Mouse (Mus musculus): Measurements from ENCODE around the gene Ndufa8. TPM values are rescaled to one million over a fixed set of nuclear protein-coding genes. Genes with fewer than 3 reads are reported as not detected.

The Ndufa8 gene
- polyA plus RNA-seq, 1 experiment from 2014 or later = 239 TPM

- Histone ChIP-seq H3K9ac (ENCODE audit: low read length) (no peak overlapping the region), H3K4me3 (ENCODE audit: low read length) (no peak overlapping the region), H3K4me2 (ENCODE audit: low read depth, low read length) (no peak overlapping the region), H3K4me1 (replicated peaks; ENCODE audit: control insufficient read depth, insufficient read depth, low read length) (no peaks in the 10 kb centered on the region), H3K9me3 (ENCODE audit: control insufficient read depth, low read length) (no peaks in the 10 kb centered on the region), H3K36me3 (ENCODE audit: control insufficient read depth, insufficient read depth, low read length) (no peaks in the 10 kb centered on the region), H3K27ac (ENCODE audit: low read length) (no peak overlapping the region), H3K27me3 (ENCODE audit: control insufficient read depth, insufficient read depth, low read depth, low read length) (no peaks in the 10 kb centered on the region)
- no peak for ATAC-seq (ENCODE audit: low read depth)
- 33% methylated on average over 3 of the region's 3 CpGs for WGBS
These were observed 7.0 kb upstream of the Ndufa8 start for GRCm38 (mm10) chr2:36056248-36056647.

- WGBS = 35% methylated on average over 3 of the region's 3 CpGs
- ATAC-seq (ENCODE audit: low read depth) = no peak
- H3K4me2 ChIP-seq (ENCODE audit: low read depth, low read length) = no peak overlapping the region
These were observed 4.0 kb upstream of the Ndufa8 start for GRCm38 (mm10) chr2:36053249-36053648.

GRCm38 (mm10) chr2:36049567-36049954 lies 355 bp upstream of the Ndufa8 start:
- Histone ChIP-seq H3K9ac (ENCODE audit: low read length) (no peak overlapping the region), H3K27me3 (ENCODE audit: control insufficient read depth, insufficient read depth, low read depth, low read length) (no peaks in the 10 kb centered on the region), H3K27ac (ENCODE audit: low read length) (no peak overlapping the region), H3K4me3 (ENCODE audit: low read length) (peak overlapping the region; percentile 85), H3K4me2 (ENCODE audit: low read depth, low read length) (peak overlapping the region; percentile 73), H3K36me3 (ENCODE audit: control insufficient read depth, insufficient read depth, low read length) (no peaks in the 10 kb centered on the region), H3K9me3 (ENCODE audit: control insufficient read depth, low read length) (no peaks in the 10 kb centered on the region), H3K4me1 (replicated peaks; ENCODE audit: control insufficient read depth, insufficient read depth, low read length) (peaks cover 6% of the 10 kb centered on the region)
- WGBS = 36% methylated on average over 10 of the region's 10 CpGs
- no peak; the same call in 1 of the 2 replicates for ATAC-seq (ENCODE audit: low read depth)

More at GRCm38 (mm10) chr2:36053249-36053648, 4.0 kb upstream of the Ndufa8 start:
- Histone ChIP-seq H3K27ac (ENCODE audit: low read length) (no peak overlapping the region), H3K9ac (ENCODE audit: low read length) (no peak overlapping the region), H3K4me3 (ENCODE audit: low read length) (no peak overlapping the region), H3K4me1 (replicated peaks; ENCODE audit: control insufficient read depth, insufficient read depth, low read length) (peaks cover 2% of the 10 kb centered on the region), H3K9me3 (ENCODE audit: control insufficient read depth, low read length) (no peaks in the 10 kb centered on the region), H3K27me3 (ENCODE audit: control insufficient read depth, insufficient read depth, low read depth, low read length) (no peaks in the 10 kb centered on the region), H3K36me3 (ENCODE audit: control insufficient read depth, insufficient read depth, low read length) (no peaks in the 10 kb centered on the region)

DNA sequence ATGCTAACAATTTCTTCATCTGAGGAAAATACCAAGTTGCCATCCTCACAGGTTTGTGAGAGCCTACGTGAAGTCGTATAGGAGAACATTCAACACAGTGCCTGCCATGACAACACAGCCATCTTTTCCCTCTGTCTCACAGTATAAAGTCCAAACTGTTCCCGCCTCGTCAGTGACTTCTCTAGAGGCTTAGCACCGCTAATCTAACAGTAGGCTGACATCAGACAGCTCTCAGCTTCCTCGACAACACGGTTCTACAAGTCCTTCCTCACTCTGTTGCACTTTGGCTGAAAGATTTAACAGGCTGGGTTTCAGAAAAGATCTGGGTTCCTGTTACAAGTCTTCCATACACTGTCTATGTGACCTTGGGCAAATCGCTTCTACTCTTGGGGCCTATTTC lies 1.0 kb downstream of the Ndufa8 start:
- no peak for ATAC-seq (ENCODE audit: low read depth)
- Histone ChIP-seq H3K9me3 (ENCODE audit: control insufficient read depth, low read length) (no peaks in the 10 kb centered on the region), H3K27me3 (ENCODE audit: control insufficient read depth, insufficient read depth, low read depth, low read length) (no peaks in the 10 kb centered on the region), H3K4me1 (replicated peaks; ENCODE audit: control insufficient read depth, insufficient read depth, low read length) (peaks cover 6% of the 10 kb centered on the region), H3K9ac (ENCODE audit: low read length) (peak overlapping the region; percentile 91), H3K27ac (ENCODE audit: low read length) (no peak overlapping the region), H3K36me3 (ENCODE audit: control insufficient read depth, insufficient read depth, low read length) (0 out of 2 replicates have a peak, but pooled peaks cover 5% of the 10 kb centered on the region), H3K4me3 (ENCODE audit: low read length) (peak overlapping the region; percentile 85), H3K4me2 (ENCODE audit: low read depth, low read length) (peak overlapping the region; percentile 73)
- 57% methylated on average over 8 of the region's 8 CpGs for WGBS

DNA sequence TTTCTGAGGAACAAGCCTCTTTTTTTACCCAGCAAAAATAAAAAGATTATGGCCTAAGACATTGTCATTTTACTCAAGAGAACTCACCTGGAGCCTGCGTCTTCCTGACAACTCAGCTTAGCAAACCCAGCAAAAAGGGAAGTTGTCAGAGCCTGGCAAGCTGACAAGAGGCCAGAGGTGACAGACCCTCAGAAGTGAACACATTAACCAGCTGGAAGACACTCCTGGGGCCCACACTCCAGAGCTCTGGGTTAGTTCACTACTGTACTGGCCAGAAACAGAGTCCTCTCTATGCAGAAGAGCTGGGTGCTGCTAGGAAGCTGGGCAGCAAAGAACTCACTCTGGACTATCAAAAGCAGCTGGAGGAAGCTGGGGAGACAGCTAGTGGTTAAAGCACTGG lies 8.3 kb downstream of the Ndufa8 start:
- Histone ChIP-seq H3K9me3 (ENCODE audit: control insufficient read depth, low read length) (no peaks in the 10 kb centered on the region), H3K27ac (ENCODE audit: low read length) (no peak overlapping the region), H3K4me3 (ENCODE audit: low read length) (no peak overlapping the region), H3K27me3 (ENCODE audit: control insufficient read depth, insufficient read depth, low read depth, low read length) (no peaks in the 10 kb centered on the region), H3K9ac (ENCODE audit: low read length) (no peak overlapping the region), H3K36me3 (ENCODE audit: control insufficient read depth, insufficient read depth, low read length) (peaks cover 16% of the 10 kb centered on the region), H3K4me2 (ENCODE audit: low read depth, low read length) (no peak overlapping the region), H3K4me1 (replicated peaks; ENCODE audit: control insufficient read depth, insufficient read depth, low read length) (peaks cover 9% of the 10 kb centered on the region; the same call in 1 of the 2 replicates)
- ATAC-seq (ENCODE audit: low read depth) = no peak
- 84% methylated on average over 1 of the region's 1 CpGs for WGBS

- no peaks in the 10 kb centered on the region for H3K9me3 ChIP-seq (ENCODE audit: control insufficient read depth, low read length)
- no peaks in the 10 kb centered on the region for H3K27me3 ChIP-seq (ENCODE audit: control insufficient read depth, insufficient read depth, low read depth, low read length)
- H3K9ac ChIP-seq (ENCODE audit: low read length) = no peak overlapping the region
- no peak overlapping the region for H3K4me2 ChIP-seq (ENCODE audit: low read depth, low read length)
- H3K27ac ChIP-seq (ENCODE audit: low read length) = no peak overlapping the region
- no peak overlapping the region for H3K4me3 ChIP-seq (ENCODE audit: low read length)
- peaks cover 9% of the 10 kb centered on the region; the same call in 1 of the 2 replicates for H3K4me1 ChIP-seq (replicated peaks; ENCODE audit: control insufficient read depth, insufficient read depth, low read length)
- H3K36me3 ChIP-seq (ENCODE audit: control insufficient read depth, insufficient read depth, low read length) = peaks cover 16% of the 10 kb centered on the region
- WGBS = 77% methylated on average over 7 of the region's 7 CpGs
- ATAC-seq (ENCODE audit: low read depth) = no peak
These were observed 9.8 kb downstream of the Ndufa8 start for GRCm38 (mm10) chr2:36039297-36039985.

- no peak overlapping the region for H3K4me3 ChIP-seq (ENCODE audit: low read length)
- 53% methylated on average over 11 of the region's 11 CpGs for whole genome bisulfite sequencing
- peaks cover 9% of the 10 kb centered on the region for H3K36me3 ChIP-seq (ENCODE audit: control insufficient read depth, insufficient read depth, low read length)
- no peak overlapping the region for H3K4me2 ChIP-seq (ENCODE audit: low read depth, low read length)
- no peak overlapping the region for H3K9ac ChIP-seq (ENCODE audit: low read length)
- peak overlapping the region; percentile 55; the same call in 1 of the 2 replicates for H3K27ac ChIP-seq (ENCODE audit: low read length)
- ATAC-seq (ENCODE audit: low read depth) = peak; percentile 60
- H3K27me3 ChIP-seq (ENCODE audit: control insufficient read depth, insufficient read depth, low read depth, low read length) = no peaks in the 10 kb centered on the region
- peaks cover 2% of the 10 kb centered on the region; the same call in 1 of the 2 replicates for H3K4me1 ChIP-seq (replicated peaks; ENCODE audit: control insufficient read depth, insufficient read depth, low read length)
- H3K9me3 ChIP-seq (ENCODE audit: control insufficient read depth, low read length) = no peaks in the 10 kb centered on the region
These were observed 13.7 kb downstream of the Ndufa8 start for GRCm38 (mm10) chr2:36035413-36036081.

DNA sequence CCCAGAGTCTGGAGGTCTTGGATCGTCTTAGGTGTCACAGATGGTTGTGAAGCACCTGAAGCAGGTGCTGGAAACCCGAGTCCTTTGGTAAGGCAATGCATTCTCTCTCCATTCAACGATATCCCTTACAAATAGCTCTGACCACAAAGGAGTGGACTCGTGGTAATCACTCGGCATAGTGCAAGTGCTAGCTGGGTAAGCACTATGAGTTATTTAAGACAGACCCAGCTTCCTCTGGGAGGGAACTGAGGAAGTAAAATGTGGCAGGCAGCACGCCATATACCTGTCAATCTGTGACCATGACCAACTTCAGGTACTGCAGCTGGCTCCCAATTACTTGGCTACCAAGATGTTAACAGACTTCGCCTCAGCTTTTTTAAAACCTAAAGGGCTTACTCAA lies 14.3 kb downstream of the Ndufa8 start:
- peaks cover 9% of the 10 kb centered on the region for H3K36me3 ChIP-seq (ENCODE audit: control insufficient read depth, insufficient read depth, low read length)
- no peak overlapping the region for H3K4me3 ChIP-seq (ENCODE audit: low read length)
- H3K9me3 ChIP-seq (ENCODE audit: control insufficient read depth, low read length) = no peaks in the 10 kb centered on the region
- no peak for ATAC-seq (ENCODE audit: low read depth)
- H3K9ac ChIP-seq (ENCODE audit: low read length) = no peak overlapping the region
- 79% methylated on average over 7 of the region's 7 CpGs for WGBS
- H3K27ac ChIP-seq (ENCODE audit: low read length) = no peak overlapping the region
- no peaks in the 10 kb centered on the region for H3K27me3 ChIP-seq (ENCODE audit: control insufficient read depth, insufficient read depth, low read depth, low read length)
- H3K4me1 ChIP-seq (replicated peaks; ENCODE audit: control insufficient read depth, insufficient read depth, low read length) = peaks cover 2% of the 10 kb centered on the region; the same call in 1 of the 2 replicates
- no peak overlapping the region for H3K4me2 ChIP-seq (ENCODE audit: low read depth, low read length)

- no peak overlapping the region for H3K27ac ChIP-seq (ENCODE audit: low read length)
- WGBS = 71% methylated on average over 7 of the region's 7 CpGs
- H3K9ac ChIP-seq (ENCODE audit: low read length) = no peak overlapping the region
These were observed 15.2 kb downstream of the Ndufa8 start for GRCm38 (mm10) chr2:36033966-36034365.

More at GRCm38 (mm10) chr2:36033966-36034365, 15.2 kb downstream of the Ndufa8 start:
- no peak overlapping the region for H3K4me2 ChIP-seq (ENCODE audit: low read depth, low read length)
- no peak overlapping the region for H3K4me3 ChIP-seq (ENCODE audit: low read length)
- no peak for ATAC-seq (ENCODE audit: low read depth)
- peaks cover 2% of the 10 kb centered on the region; the same call in 1 of the 2 replicates for H3K4me1 ChIP-seq (replicated peaks; ENCODE audit: control insufficient read depth, insufficient read depth, low read length)
- H3K36me3 ChIP-seq (ENCODE audit: control insufficient read depth, insufficient read depth, low read length) = peaks cover 9% of the 10 kb centered on the region
- H3K9me3 ChIP-seq (ENCODE audit: control insufficient read depth, low read length) = no peaks in the 10 kb centered on the region
- no peaks in the 10 kb centered on the region for H3K27me3 ChIP-seq (ENCODE audit: control insufficient read depth, insufficient read depth, low read depth, low read length)

All from lung, embryonic 16.5 days (tissue).